Mouse (Mus musculus): ENCODE results near the gene Atp2b2. TPM values are rescaled to one million over a fixed set of nuclear protein-coding genes. Genes with fewer than 3 reads are reported as not detected.

Gene Atp2b2
- polyA plus RNA-seq, 1 experiment from 2014 or later, result 0.78 TPM

DNA sequence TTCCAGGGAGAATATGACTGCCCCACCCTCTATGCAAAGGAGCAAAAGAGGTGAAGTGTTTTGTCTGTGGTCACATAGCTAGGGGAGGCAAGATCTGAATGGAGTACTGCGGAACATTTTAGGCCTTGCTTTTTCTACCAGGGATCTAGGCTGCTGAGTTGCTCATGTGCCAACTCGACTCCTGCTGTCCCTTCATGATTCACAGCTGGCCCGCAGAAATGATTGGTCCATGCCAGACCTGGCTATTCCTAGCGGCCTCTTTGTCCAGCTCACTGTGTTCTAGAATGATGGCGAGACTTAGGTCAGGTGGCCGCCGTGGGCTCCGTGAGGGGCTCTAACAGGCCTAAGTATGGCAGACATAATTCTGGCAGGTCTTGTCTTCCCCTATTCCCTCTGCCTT is 103.0 kb downstream of the Atp2b2 start:
- Histone ChIP-seq H3K4me3 (ENCODE audit: low read length) (no peak overlapping the region), H3K27ac (ENCODE audit: low read length) (no peak overlapping the region), H3K4me1 (ENCODE audit: control insufficient read depth, insufficient read depth, low read length) (no peaks in the 10 kb centered on the region), H3K9ac (ENCODE audit: low read depth, low read length) (no peak overlapping the region), H3K4me2 (ENCODE audit: low read depth, low read length) (no peak overlapping the region), H3K27me3 (replicated peaks; ENCODE audit: control insufficient read depth, insufficient read depth, low read length) (no peaks in the 10 kb centered on the region), H3K9me3 (ENCODE audit: control insufficient read depth, low read length) (no peaks in the 10 kb centered on the region), H3K36me3 (ENCODE audit: control insufficient read depth, insufficient read depth, low read length) (no peaks in the 10 kb centered on the region)
- ATAC-seq, result no peak
- 88% methylated on average over 8 of the region's 8 CpGs for WGBS

DNA sequence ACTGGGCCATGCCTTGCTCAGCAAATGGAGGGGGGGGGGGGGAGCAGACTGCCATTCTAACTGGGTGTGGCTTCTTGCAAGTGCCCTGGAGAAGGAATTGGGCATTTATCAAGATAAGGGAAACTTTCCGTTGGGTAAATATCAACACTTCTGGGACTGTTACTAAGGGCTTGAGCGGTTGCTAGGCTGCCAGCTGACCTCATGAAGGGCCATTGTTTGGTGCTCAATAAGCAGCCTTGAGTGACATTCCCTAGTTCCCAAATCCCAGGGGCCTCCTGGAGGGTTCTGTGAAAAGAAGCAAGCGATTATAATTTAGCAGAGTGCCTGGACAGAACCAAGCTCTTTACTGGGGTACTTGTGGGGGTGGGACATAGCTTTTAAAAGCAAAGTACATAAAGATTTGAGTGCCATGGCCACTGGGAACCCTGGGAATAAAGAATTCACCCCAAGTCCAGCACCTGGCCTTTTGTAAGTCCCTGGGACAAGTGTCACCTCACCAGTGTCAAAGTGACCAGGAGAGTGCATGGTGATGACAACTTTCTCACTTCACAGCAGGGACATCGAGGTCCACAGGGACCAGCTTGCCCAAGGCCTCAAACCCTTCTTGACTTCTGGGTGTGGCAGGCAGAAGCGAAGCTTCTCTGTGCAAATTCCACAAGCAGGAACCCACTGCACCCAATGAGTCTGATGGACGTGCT is 105.5 kb downstream of the Atp2b2 start:
- no peaks in the 10 kb centered on the region; the same call in 1 of the 2 replicates for H3K27me3 ChIP-seq (replicated peaks; ENCODE audit: control insufficient read depth, insufficient read depth, low read length)
- H3K4me1 ChIP-seq (ENCODE audit: control insufficient read depth, insufficient read depth, low read length), result no peaks in the 10 kb centered on the region
- no peaks in the 10 kb centered on the region for H3K36me3 ChIP-seq (ENCODE audit: control insufficient read depth, insufficient read depth, low read length)
- no peak overlapping the region for H3K9ac ChIP-seq (ENCODE audit: low read depth, low read length)
- H3K4me3 ChIP-seq (ENCODE audit: low read length), result no peak overlapping the region
- H3K4me2 ChIP-seq (ENCODE audit: low read depth, low read length), result no peak overlapping the region
- 43% methylated on average over 6 of the region's 6 CpGs for WGBS
- H3K27ac ChIP-seq (ENCODE audit: low read length), result no peak overlapping the region
- H3K9me3 ChIP-seq (ENCODE audit: control insufficient read depth, low read length), result no peaks in the 10 kb centered on the region
- ATAC-seq, result no peak

DNA sequence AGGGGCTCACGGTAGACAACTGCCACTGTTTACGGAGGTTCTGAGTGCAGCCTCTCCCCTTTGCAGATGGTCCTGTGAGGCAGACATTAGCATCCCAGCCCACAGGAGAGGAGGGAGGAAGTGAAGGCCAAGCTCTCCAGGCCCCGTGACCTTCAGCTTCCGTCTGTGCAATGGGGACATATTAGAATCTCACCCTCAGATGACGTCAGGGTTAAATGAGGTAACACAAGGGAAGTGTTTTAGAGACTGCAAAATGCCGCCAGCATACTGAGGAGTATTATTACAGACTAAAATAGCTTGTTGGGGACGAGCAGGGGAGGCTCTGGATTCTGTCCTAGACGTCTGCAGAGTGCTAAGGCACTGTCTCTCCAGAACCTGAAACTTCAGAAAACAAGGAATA is 106.3 kb downstream of the Atp2b2 start:
- 57% methylated on average over 8 of the region's 8 CpGs for WGBS
- no peak overlapping the region for H3K27ac ChIP-seq (ENCODE audit: low read length)
- H3K4me1 ChIP-seq (ENCODE audit: control insufficient read depth, insufficient read depth, low read length), result no peaks in the 10 kb centered on the region
- no peaks in the 10 kb centered on the region for H3K36me3 ChIP-seq (ENCODE audit: control insufficient read depth, insufficient read depth, low read length)
- no peak overlapping the region for H3K4me2 ChIP-seq (ENCODE audit: low read depth, low read length)
- no peak for ATAC-seq
- no peaks in the 10 kb centered on the region for H3K9me3 ChIP-seq (ENCODE audit: control insufficient read depth, low read length)
- no peak overlapping the region for H3K4me3 ChIP-seq (ENCODE audit: low read length)
- no peak overlapping the region for H3K9ac ChIP-seq (ENCODE audit: low read depth, low read length)
- no peaks in the 10 kb centered on the region; the same call in 1 of the 2 replicates for H3K27me3 ChIP-seq (replicated peaks; ENCODE audit: control insufficient read depth, insufficient read depth, low read length)

DNA sequence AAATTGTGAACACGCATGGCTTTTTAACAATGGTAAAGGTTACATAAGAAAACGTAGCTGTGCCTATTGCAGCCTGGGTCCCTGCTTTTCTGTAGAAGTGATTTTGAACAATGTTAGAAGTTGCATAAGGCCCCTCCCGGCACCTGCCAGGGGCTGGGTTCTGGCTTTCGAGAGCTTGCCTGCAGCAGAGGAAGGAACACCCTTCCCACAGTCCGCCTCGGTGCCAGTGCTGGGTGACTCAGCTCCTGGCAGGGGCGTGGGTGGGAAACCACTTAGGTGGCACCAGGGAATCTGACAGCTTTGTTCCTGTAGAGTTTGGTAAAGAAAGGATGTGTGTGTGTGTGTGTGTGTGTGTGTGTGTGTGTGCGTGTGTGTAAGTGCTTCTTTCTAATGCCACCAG is 107.7 kb downstream of the Atp2b2 start:
- Histone ChIP-seq H3K4me3 (ENCODE audit: low read length) (no peak overlapping the region), H3K9ac (ENCODE audit: low read depth, low read length) (no peak overlapping the region), H3K4me2 (ENCODE audit: low read depth, low read length) (no peak overlapping the region), H3K4me1 (ENCODE audit: control insufficient read depth, insufficient read depth, low read length) (no peaks in the 10 kb centered on the region), H3K27ac (ENCODE audit: low read length) (no peak overlapping the region), H3K36me3 (ENCODE audit: control insufficient read depth, insufficient read depth, low read length) (no peaks in the 10 kb centered on the region), H3K27me3 (replicated peaks; ENCODE audit: control insufficient read depth, insufficient read depth, low read length) (no peaks in the 10 kb centered on the region; the same call in 1 of the 2 replicates), H3K9me3 (ENCODE audit: control insufficient read depth, low read length) (no peaks in the 10 kb centered on the region)
- 74% methylated on average over 8 of the region's 8 CpGs for WGBS
- ATAC-seq, result no peak

DNA sequence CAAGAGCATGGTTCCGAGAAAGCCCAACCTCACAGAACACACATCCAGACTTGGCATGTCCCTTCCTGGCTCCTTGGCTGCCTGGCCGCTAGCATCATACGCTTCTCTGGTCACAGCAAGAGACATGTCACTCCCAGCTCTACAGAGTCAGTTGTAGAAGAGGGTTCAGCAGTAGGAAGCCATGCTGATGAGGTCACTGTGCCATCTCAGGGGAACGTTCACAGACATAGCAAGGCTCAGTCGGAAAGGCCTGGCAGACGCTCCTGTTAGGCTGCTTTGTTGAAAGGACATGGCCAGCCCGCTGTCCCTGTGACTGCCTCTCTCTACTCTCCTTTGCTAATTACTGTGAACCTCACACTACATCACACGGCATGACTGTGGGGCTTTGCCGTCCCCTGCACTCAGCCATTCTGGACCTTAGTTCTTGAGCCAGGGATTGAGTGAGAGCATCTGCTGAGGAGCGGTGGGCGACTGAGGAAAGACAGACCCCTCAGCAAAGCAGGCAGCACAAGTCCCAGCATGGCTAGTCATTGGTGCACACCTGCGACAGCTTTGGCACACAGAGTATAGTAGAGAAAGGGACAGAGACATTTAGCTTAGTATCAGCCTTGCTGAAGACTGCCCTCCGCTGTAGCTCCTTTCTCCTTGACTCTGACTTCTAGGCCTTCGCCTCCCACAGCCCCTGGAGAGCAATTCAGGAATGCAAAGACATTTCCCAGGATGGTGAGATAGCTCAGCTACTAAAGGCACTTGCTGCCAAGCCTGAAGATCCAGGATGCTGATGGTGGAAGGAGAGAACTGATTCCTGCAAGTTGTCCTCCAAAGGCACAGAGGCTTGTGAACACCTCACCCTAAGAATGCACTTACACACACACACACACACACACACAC is 108.9 kb downstream of the Atp2b2 start:
- no peak for ATAC-seq
- no peaks in the 10 kb centered on the region for H3K4me1 ChIP-seq (ENCODE audit: control insufficient read depth, insufficient read depth, low read length)
- H3K9me3 ChIP-seq (ENCODE audit: control insufficient read depth, low read length), result no peaks in the 10 kb centered on the region
- WGBS, result 74% methylated on average over 14 of the region's 14 CpGs
- no peaks in the 10 kb centered on the region for H3K36me3 ChIP-seq (ENCODE audit: control insufficient read depth, insufficient read depth, low read length)
- no peak overlapping the region for H3K4me2 ChIP-seq (ENCODE audit: low read depth, low read length)
- no peaks in the 10 kb centered on the region; the same call in 1 of the 2 replicates for H3K27me3 ChIP-seq (replicated peaks; ENCODE audit: control insufficient read depth, insufficient read depth, low read length)
- H3K4me3 ChIP-seq (ENCODE audit: low read length), result no peak overlapping the region
- H3K9ac ChIP-seq (ENCODE audit: low read depth, low read length), result no peak overlapping the region
- no peak overlapping the region for H3K27ac ChIP-seq (ENCODE audit: low read length)

DNA sequence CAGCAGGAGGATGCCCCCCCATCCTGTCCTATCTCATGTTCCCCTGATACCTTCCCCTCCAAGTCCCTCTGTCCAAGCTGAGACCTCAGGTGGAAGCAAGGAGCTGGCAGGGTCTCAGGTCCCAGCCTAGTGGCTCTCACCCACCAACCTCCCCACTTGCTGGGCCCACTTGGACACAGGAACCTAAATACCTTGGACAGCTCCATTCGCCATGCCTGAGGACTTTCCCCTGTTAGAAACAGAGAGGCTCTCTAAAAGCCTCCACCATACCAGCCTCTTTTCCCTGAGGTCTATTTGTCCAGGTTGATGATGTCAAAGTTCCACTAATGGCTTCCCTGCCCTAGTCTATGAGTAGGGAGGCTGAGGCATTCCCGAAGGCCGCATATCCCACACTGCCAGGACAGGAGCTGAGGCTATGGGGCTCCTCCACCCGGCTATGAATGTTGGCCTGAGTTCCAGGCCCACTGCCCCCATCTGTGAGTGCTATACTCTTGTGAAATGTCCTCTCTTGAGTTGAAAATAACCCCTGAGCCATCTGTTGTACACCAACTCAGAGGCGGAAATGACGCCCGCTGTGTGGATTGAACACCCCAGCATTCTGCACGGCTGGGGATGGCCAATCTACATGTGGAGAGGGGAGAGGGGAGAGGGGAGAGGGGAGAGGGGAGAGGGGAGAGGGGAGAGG is 113.1 kb downstream of the Atp2b2 start:
- H3K27ac ChIP-seq (ENCODE audit: low read length), result no peak overlapping the region

DNA sequence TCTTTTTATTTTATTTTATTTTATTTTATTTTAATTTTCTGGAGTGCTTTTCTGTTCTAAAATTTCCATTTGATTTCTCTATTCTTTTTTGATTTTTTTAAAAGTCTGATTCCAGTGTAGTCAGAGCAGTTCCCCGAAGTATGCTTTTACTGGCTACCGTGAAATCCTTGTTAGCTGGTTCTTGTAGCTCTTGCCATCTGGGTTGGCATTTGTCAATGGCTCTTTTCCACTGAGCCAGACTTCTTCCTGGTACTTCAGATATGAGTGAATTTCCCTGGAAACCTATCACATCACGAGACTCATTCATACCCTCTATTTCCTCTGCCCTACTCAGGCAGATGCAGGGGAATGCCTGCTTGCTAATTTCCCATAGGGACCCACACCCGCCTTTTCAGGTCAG is 119.2 kb downstream of the Atp2b2 start:
- Histone ChIP-seq H3K36me3 (ENCODE audit: control insufficient read depth, insufficient read depth, low read length) (no peaks in the 10 kb centered on the region), H3K9ac (ENCODE audit: low read depth, low read length) (no peak overlapping the region), H3K27me3 (replicated peaks; ENCODE audit: control insufficient read depth, insufficient read depth, low read length) (no peaks in the 10 kb centered on the region), H3K9me3 (ENCODE audit: control insufficient read depth, low read length) (no peaks in the 10 kb centered on the region), H3K4me2 (ENCODE audit: low read depth, low read length) (no peak overlapping the region), H3K4me1 (ENCODE audit: control insufficient read depth, insufficient read depth, low read length) (no peaks in the 10 kb centered on the region), H3K4me3 (ENCODE audit: low read length) (no peak overlapping the region), H3K27ac (ENCODE audit: low read length) (no peak overlapping the region)
- 75% methylated on average over 4 of the region's 4 CpGs for WGBS
- no peak for ATAC-seq

More for the DNA sequence above, 113.1 kb downstream of the Atp2b2 start:
- H3K36me3 ChIP-seq (ENCODE audit: control insufficient read depth, insufficient read depth, low read length), result no peaks in the 10 kb centered on the region
- no peaks in the 10 kb centered on the region for H3K4me1 ChIP-seq (ENCODE audit: control insufficient read depth, insufficient read depth, low read length)
- 81% methylated on average over 8 of the region's 8 CpGs for WGBS
- ATAC-seq, result no peak
- H3K4me2 ChIP-seq (ENCODE audit: low read depth, low read length), result no peak overlapping the region
- no peak overlapping the region for H3K4me3 ChIP-seq (ENCODE audit: low read length)
- H3K9me3 ChIP-seq (ENCODE audit: control insufficient read depth, low read length), result no peaks in the 10 kb centered on the region
- H3K9ac ChIP-seq (ENCODE audit: low read depth, low read length), result no peak overlapping the region
- no peaks in the 10 kb centered on the region; the same call in 1 of the 2 replicates for H3K27me3 ChIP-seq (replicated peaks; ENCODE audit: control insufficient read depth, insufficient read depth, low read length)

DNA sequence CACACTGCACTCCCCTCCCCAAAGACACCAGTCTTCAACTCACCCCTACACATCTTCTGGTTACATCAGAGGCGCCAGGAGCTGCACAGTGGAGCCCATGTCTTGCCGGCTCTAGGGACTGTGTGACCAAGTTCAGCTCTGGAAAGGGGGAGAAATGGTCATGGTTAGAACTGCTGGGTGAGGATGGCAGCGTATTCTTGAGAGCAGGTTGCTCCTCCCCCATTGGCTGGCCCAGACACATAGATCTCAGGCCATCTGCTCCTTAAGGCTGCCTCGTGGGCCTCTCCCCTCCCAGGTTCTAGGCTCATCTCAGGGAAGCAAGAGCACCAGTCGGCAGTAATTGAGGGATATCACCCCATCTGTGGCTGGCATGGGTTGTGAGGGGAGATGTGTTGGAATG is 121.9 kb downstream of the Atp2b2 start:
- Histone ChIP-seq H3K9me3 (ENCODE audit: control insufficient read depth, low read length) (no peaks in the 10 kb centered on the region), H3K4me3 (ENCODE audit: low read length) (no peak overlapping the region), H3K27ac (ENCODE audit: low read length) (no peak overlapping the region), H3K4me1 (ENCODE audit: control insufficient read depth, insufficient read depth, low read length) (no peaks in the 10 kb centered on the region), H3K36me3 (ENCODE audit: control insufficient read depth, insufficient read depth, low read length) (no peaks in the 10 kb centered on the region), H3K4me2 (ENCODE audit: low read depth, low read length) (no peak overlapping the region), H3K27me3 (replicated peaks; ENCODE audit: control insufficient read depth, insufficient read depth, low read length) (no peaks in the 10 kb centered on the region), H3K9ac (ENCODE audit: low read depth, low read length) (no peak overlapping the region)
- WGBS, result 57% methylated on average over 5 of the region's 5 CpGs
- ATAC-seq, result no peak

DNA sequence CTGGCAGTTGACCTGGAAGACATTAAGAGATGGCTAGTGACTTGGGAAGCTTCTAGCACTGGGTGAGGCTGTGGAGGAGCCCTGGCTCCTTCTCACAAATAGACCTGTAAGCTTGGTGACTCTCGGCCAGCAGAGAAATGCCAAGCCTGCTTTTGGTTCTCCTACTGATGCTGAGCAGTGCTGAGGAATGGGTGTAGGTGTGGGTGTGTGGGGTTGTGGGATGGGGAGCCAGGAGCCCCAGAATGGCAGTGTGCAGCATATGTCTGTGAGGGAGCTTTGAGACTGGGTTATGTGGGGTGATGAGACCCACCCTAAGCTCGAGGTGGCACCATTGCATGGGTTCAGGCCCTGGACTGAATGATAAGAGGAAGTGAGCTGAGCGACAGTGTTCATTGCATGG is 129.7 kb downstream of the Atp2b2 start:
- no peak overlapping the region for H3K27ac ChIP-seq (ENCODE audit: low read length)
- ATAC-seq, result no peak
- H3K9ac ChIP-seq (ENCODE audit: low read depth, low read length), result no peak overlapping the region
- H3K4me3 ChIP-seq (ENCODE audit: low read length), result no peak overlapping the region
- H3K36me3 ChIP-seq (ENCODE audit: control insufficient read depth, insufficient read depth, low read length), result no peaks in the 10 kb centered on the region
- no peaks in the 10 kb centered on the region for H3K4me1 ChIP-seq (ENCODE audit: control insufficient read depth, insufficient read depth, low read length)
- no peaks in the 10 kb centered on the region for H3K27me3 ChIP-seq (replicated peaks; ENCODE audit: control insufficient read depth, insufficient read depth, low read length)
- H3K9me3 ChIP-seq (ENCODE audit: control insufficient read depth, low read length), result no peaks in the 10 kb centered on the region
- WGBS, result 72% methylated on average over 3 of the region's 3 CpGs
- H3K4me2 ChIP-seq (ENCODE audit: low read depth, low read length), result no peak overlapping the region
